13 mouse cellular contexts compared by ENCODE assay signal in the genomic region with DNA sequence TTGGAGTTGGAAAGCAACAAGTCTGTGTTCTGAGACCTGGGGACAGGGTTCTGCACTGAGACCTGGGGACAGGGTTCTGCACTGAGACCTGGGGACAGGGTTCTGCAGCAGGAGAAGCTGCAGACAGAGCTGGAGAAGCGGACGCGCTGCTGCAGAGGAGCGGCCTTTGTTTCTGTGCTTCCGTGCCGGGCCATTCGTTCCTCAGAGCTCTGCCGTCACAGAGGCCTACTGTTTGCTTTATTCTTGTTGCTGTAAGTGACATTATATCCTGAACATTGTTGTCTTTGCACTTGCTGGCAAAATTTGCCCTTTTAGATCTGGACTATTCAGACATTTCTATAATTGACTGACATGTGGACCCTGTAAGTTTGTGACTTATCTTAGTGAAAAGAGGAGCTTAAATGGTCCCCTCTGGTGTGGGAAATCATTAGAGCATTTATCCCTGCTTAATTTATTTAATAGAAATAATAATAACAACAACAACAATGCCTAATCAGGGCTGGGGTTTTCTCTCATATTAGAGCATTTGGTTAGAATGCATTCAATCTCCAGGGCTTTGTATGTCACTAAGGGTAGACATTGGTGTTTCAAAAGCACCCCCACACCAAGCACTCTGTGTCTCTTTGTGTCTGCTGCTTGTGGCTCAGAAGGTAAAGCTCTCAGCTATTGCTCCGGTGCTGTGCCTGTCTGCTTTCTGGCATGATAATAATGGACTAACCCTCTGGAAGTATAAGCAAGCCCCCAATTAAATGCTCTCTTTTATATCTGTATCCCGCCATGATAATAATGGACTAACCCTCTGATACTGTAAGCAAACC.
A peak's percentile ranks its signal among the peaks of the same experiment; 100 is the strongest.
DNase-seq lines count a peak whose midpoint lies in the region; ATAC-seq lines count a peak whose summit lies in the region.
"Had no signal": no experiment of that assay in that cellular context is flagged by ENCODE, and none has a peak within 500 bp of the region (broad histone marks: within the 10 kb centered on the region; RNA-seq: fewer than 3 reads in every experiment).

No protein-coding gene starts in this region.

- H3K4me2 ChIP-seq in hindbrain, embryonic 14.5 days (replicated peaks) = no peak overlapping the region
- no peak overlapping the region for H3K4me2 ChIP-seq in neural tube, embryonic 13.5 days
- H3K4me2 ChIP-seq: limb, embryonic 15.5 days had no signal

- DNase-seq in embryo, embryonic 10.5 days (ENCODE audit: low spot score) = peak; percentile 18
- no peak for DNase-seq in embryo, embryonic 9.5 days (ENCODE audit: extremely low spot score)
- no peak for DNase-seq in forebrain, embryonic 10.5 days (ENCODE audit: extremely low spot score, low spot score)
- DNase-seq in hindbrain, embryonic 14.5 days (ENCODE audit: low spot score) = no peak
- DNase-seq in spleen, postnatal 4 days (ENCODE audit: low spot score in 2 of 2) = no peak
- no peak for DNase-seq in testis, postnatal 10 days (ENCODE audit: low spot score)
- DNase-seq: adrenal gland, postnatal 14 days; gastrocnemius, adult 2 months; right cerebral cortex, postnatal 14 days had no signal

- no peaks in the 10 kb centered on the region for H3K36me3 ChIP-seq in forebrain, embryonic 10.5 days (replicated peaks)
- no peaks in the 10 kb centered on the region for H3K36me3 ChIP-seq in hindbrain, embryonic 14.5 days (replicated peaks; ENCODE audit: control insufficient read depth, insufficient read depth)
- H3K36me3 ChIP-seq in neural tube, embryonic 13.5 days = no peaks in the 10 kb centered on the region
- H3K36me3 ChIP-seq: limb, embryonic 15.5 days had no signal

- 0 out of 2 replicates have a peak overlapping the region, but pooled peaks have one; percentile 40 for H3K27ac ChIP-seq in forebrain, embryonic 10.5 days
- H3K27ac ChIP-seq in hindbrain, embryonic 14.5 days = 0 out of 2 replicates have a peak overlapping the region, but pooled peaks have one; percentile 26
- 0 out of 2 replicates have a peak overlapping the region, but pooled peaks have one; percentile 0 for H3K27ac ChIP-seq in neural tube, embryonic 13.5 days (replicated peaks)
- H3K27ac ChIP-seq: gastrocnemius, adult 2 months; kidney, postnatal 0 days; limb, embryonic 15.5 days had no signal

- H3K27me3 ChIP-seq in forebrain, embryonic 10.5 days (ENCODE audit: poor library complexity, severe bottlenecking) = peaks cover 46% of the 10 kb centered on the region
- H3K27me3 ChIP-seq in hindbrain, embryonic 14.5 days (ENCODE audit: control insufficient read depth, insufficient read depth, low read length) = no peaks in the 10 kb centered on the region
- no peaks in the 10 kb centered on the region for H3K27me3 ChIP-seq in neural tube, embryonic 13.5 days
- H3K27me3 ChIP-seq: limb, embryonic 15.5 days had no signal

- H3K9me3 ChIP-seq in forebrain, embryonic 10.5 days = no peaks in the 10 kb centered on the region
- H3K9me3 ChIP-seq in hindbrain, embryonic 14.5 days (ENCODE audit: control insufficient read depth, low read length) = no peaks in the 10 kb centered on the region
- H3K9me3 ChIP-seq in neural tube, embryonic 13.5 days = no peaks in the 10 kb centered on the region
- H3K9me3 ChIP-seq: limb, embryonic 15.5 days had no signal

- 46% methylated on average over 10 of the region's 10 CpGs for WGBS in forebrain, embryonic 10.5 days
- WGBS in hindbrain, embryonic 14.5 days = 23% methylated on average over 10 of the region's 10 CpGs
- WGBS in neural tube, embryonic 13.5 days = 39% methylated on average over 10 of the region's 10 CpGs

- H3K9ac ChIP-seq in hindbrain, embryonic 14.5 days = peak overlapping the region; percentile 6; the same call in 1 of the 2 replicates
- H3K9ac ChIP-seq in neural tube, embryonic 13.5 days = no peak overlapping the region
- H3K9ac ChIP-seq: limb, embryonic 15.5 days had no signal

- no peak overlapping the region for H3K4me3 ChIP-seq in forebrain, embryonic 10.5 days
- H3K4me3 ChIP-seq in hindbrain, embryonic 14.5 days (replicated peaks; ENCODE audit: low read length) = no peak overlapping the region
- H3K4me3 ChIP-seq in neural tube, embryonic 13.5 days = no peak overlapping the region
- H3K4me3 ChIP-seq: gastrocnemius, adult 2 months; limb, embryonic 15.5 days had no signal

- peak; percentile 43; the same call in 1 of the 2 replicates for ATAC-seq in hindbrain, embryonic 14.5 days (ENCODE audit: low FRiP score)
- peak; percentile 66; the same call in 1 of the 2 replicates for ATAC-seq in neural tube, embryonic 13.5 days (ENCODE audit: low read depth)
- no peak for ATAC-seq in megakaryocyte-erythroid progenitor cell, adult 5-6 weeks (replicated peaks; ENCODE audit: low FRiP score, low TSS enrichment, poor library complexity, severe bottlenecking)

- H3K4me1 ChIP-seq in forebrain, embryonic 10.5 days = peaks cover 20% of the 10 kb centered on the region
- H3K4me1 ChIP-seq in hindbrain, embryonic 14.5 days (replicated peaks; ENCODE audit: control insufficient read depth, insufficient read depth, low read length) = 0 out of 2 replicates have a peak, but pooled peaks cover 5% of the 10 kb centered on the region
- H3K4me1 ChIP-seq in neural tube, embryonic 13.5 days (replicated peaks) = peaks cover 10% of the 10 kb centered on the region
- H3K4me1 ChIP-seq: limb, embryonic 15.5 days had no signal
